Mouse (Mus musculus) stomach, embryonic 14.5 days (tissue): ENCODE measurements around the gene Dgkh. TPM values are rescaled to one million over a fixed set of nuclear protein-coding genes. Genes with fewer than 3 reads are reported as not detected.
A peak's percentile ranks its signal among the peaks of the same experiment; 100 is the strongest.

ENCODE experiments used
- ATAC-seq: fragments of 200-750 bp; cut with Nextera tagmentation; 2 replicates; pipeline ENCODE4 v1.8.0; 2017; ENCODE audit warnings: low read depth, moderate TSS enrichment; ENCODE audit not compliant: insufficient number of reproducible peaks, insufficient read depth, low FRiP score
- H3K27ac ChIP-seq: fragments of 300-500 bp; sonication (generic); 2 replicates; pipeline ENCODE4 v1.5.1; 2014; ENCODE audit warnings: mild to moderate bottlenecking, low read length, moderate library complexity, mixed read lengths
- H3K27me3 ChIP-seq: fragments of 300-500 bp; sonication (generic); 2 replicates; pipeline ENCODE4 v1.6.1; 2014; ENCODE audit warnings: low read length, control low read depth, mixed read lengths; ENCODE audit not compliant: control insufficient read depth, insufficient read depth
- H3K36me3 ChIP-seq: fragments of 300-500 bp; sonication (generic); 2 replicates; pipeline ENCODE4 v1.6.1; 2014; ENCODE audit warnings: mild to moderate bottlenecking, control low read depth, low read length, moderate library complexity, mixed read lengths; ENCODE audit not compliant: control insufficient read depth, insufficient read depth
- H3K4me1 ChIP-seq: fragments of 300-500 bp; sonication (generic); 2 replicates; pipeline ENCODE4 v1.6.1; 2014; ENCODE audit warnings: low read length, control low read depth, mixed read lengths; ENCODE audit not compliant: control insufficient read depth, insufficient read depth
- H3K4me2 ChIP-seq: fragments of 300-500 bp; sonication (generic); replicated peaks from 2 replicates; pipeline ENCODE4 v1.6.1; 2014; ENCODE audit warnings: low read depth, low read length, control low read depth
- H3K4me3 ChIP-seq: fragments of 300-500 bp; sonication (generic); 2 replicates; pipeline ENCODE4 v1.5.1; 2014; ENCODE audit warnings: low read depth, low read length, control low read depth
- H3K9ac ChIP-seq: fragments of 300-500 bp; sonication (generic); replicated peaks from 2 replicates; pipeline ENCODE4 v1.6.1; 2014; ENCODE audit warnings: low read depth, mild to moderate bottlenecking, control low read depth, low read length, moderate library complexity, mixed read lengths
- H3K9me3 ChIP-seq: fragments of 300-500 bp; sonication (generic); 2 replicates; pipeline ENCODE4 v1.6.1; 2016; ENCODE audit warnings: low read depth, low read length, control low read depth; ENCODE audit not compliant: control insufficient read depth
- WGBS: fragments of 180-500 bp; shearing (Covaris S2); extraction: QIAGEN DNeasy Blood & Tissue Kit; methylation state at CpG from one replicate; pipeline ENCODE4 v1.1.7; 2014; 5-methylcytosine and 5-hydroxymethylcytosine counted together
- polyA plus RNA-seq: library from polyadenylated mRNA; unstranded; fragments of >200 nt; fragmentation: Nextera tagmentation; extraction: Ambion mirVana; gene quantifications from 2 replicates; pipeline ENCODE4 v1.2.1, GENCODE M21; 2014

The Dgkh gene
- polyA plus RNA-seq, 1 experiment from 2014 or later = 2.7 TPM

- no peak overlapping the region for H3K9ac ChIP-seq
- no peaks in the 10 kb centered on the region for H3K27me3 ChIP-seq
- no peak overlapping the region for H3K4me3 ChIP-seq
- no peak overlapping the region for H3K27ac ChIP-seq
- H3K4me2 ChIP-seq = no peak overlapping the region
- no peaks in the 10 kb centered on the region for H3K9me3 ChIP-seq
- no peak for ATAC-seq
- WGBS = 84% methylated on average over 1 of the region's 1 CpGs
- 0 out of 2 replicates have a peak, but pooled peaks cover 6% of the 10 kb centered on the region for H3K4me1 ChIP-seq
- H3K36me3 ChIP-seq = no peaks in the 10 kb centered on the region
Observed at GRCm38 (mm10) chr14:78539821-78540220, 192.8 kb downstream of the Dgkh start.

GRCm38 (mm10) chr14:78538572-78539320 lies 193.8 kb downstream of the Dgkh start:
- Histone ChIP-seq H3K9me3 (no peaks in the 10 kb centered on the region), H3K9ac (no peak overlapping the region), H3K4me2 (no peak overlapping the region), H3K27me3 (no peaks in the 10 kb centered on the region), H3K36me3 (no peaks in the 10 kb centered on the region), H3K27ac (peak overlapping the region; percentile 34; the same call in 1 of the 2 replicates), H3K4me3 (no peak overlapping the region), H3K4me1 (0 out of 2 replicates have a peak, but pooled peaks cover 6% of the 10 kb centered on the region)
- ATAC-seq = no peak
- 31% methylated on average over 5 of the region's 5 CpGs for WGBS

- no peaks in the 10 kb centered on the region for H3K27me3 ChIP-seq
- no peak overlapping the region for H3K9ac ChIP-seq
- H3K9me3 ChIP-seq = no peaks in the 10 kb centered on the region
- peak overlapping the region; percentile 74; the same call in 1 of the 2 replicates for H3K27ac ChIP-seq
- peak overlapping the region; percentile 60; the same call in 1 of the 2 replicates for H3K4me2 ChIP-seq
- H3K4me1 ChIP-seq = 0 out of 2 replicates have a peak, but pooled peaks cover 6% of the 10 kb centered on the region
- H3K4me3 ChIP-seq = peak overlapping the region; percentile 75; the same call in 1 of the 2 replicates
- no peaks in the 10 kb centered on the region for H3K36me3 ChIP-seq
- no peak for ATAC-seq
- 35% methylated on average over 6 of the region's 6 CpGs for WGBS
Observed at GRCm38 (mm10) chr14:78537551-78537950, 195.0 kb downstream of the Dgkh start.

- no peaks in the 10 kb centered on the region for H3K27me3 ChIP-seq
- H3K36me3 ChIP-seq = no peaks in the 10 kb centered on the region
- peak within 1 kb of the TSS; percentile 87 for H3K9ac ChIP-seq
- peak within 1 kb of the TSS; percentile 75 for H3K4me3 ChIP-seq
- under 1% methylated on average over 79 of the region's 82 CpGs for WGBS
- peak within 1 kb of the TSS; percentile 60 for H3K4me2 ChIP-seq
- 0 out of 2 replicates have a peak, but pooled peaks cover 9% of the 10 kb centered on the region for H3K4me1 ChIP-seq
- ATAC-seq = peak; percentile 95
- no peaks in the 10 kb centered on the region for H3K9me3 ChIP-seq
- H3K27ac ChIP-seq = peak within 1 kb of the TSS; percentile 78; the same call in 1 of the 2 replicates
Observed at GRCm38 (mm10) chr14:78536281-78537165, 196.1 kb downstream of the Dgkh start, which contains the start of gene Akap11. TSS of gene Akap11 (minus strand) at chr14:78536808.

GRCm38 (mm10) chr14:78535366-78535765 lies 197.2 kb downstream of the Dgkh start:
- Histone ChIP-seq H3K9ac (0 out of 2 replicates have a peak overlapping the region, but pooled peaks have one; percentile 87), H3K4me1 (0 out of 2 replicates have a peak, but pooled peaks cover 9% of the 10 kb centered on the region), H3K27me3 (no peaks in the 10 kb centered on the region), H3K4me3 (peak overlapping the region; percentile 75), H3K4me2 (peak overlapping the region; percentile 60), H3K36me3 (no peaks in the 10 kb centered on the region), H3K9me3 (no peaks in the 10 kb centered on the region), H3K27ac (no peak overlapping the region)
- WGBS = 42% methylated on average over 2 of the region's 2 CpGs
- no peak for ATAC-seq

- H3K4me1 ChIP-seq = peaks cover 12% of the 10 kb centered on the region; the same call in 1 of the 2 replicates
Observed at GRCm38 (mm10) chr14:78534651-78535050, 197.9 kb downstream of the Dgkh start.

GRCm38 (mm10) chr14:78533701-78534100 lies 198.9 kb downstream of the Dgkh start:
- peaks cover 17% of the 10 kb centered on the region for H3K4me1 ChIP-seq
- H3K4me2 ChIP-seq = no peak overlapping the region
- H3K36me3 ChIP-seq = no peaks in the 10 kb centered on the region
- WGBS = 72% methylated on average over 3 of the region's 3 CpGs
- no peak overlapping the region for H3K4me3 ChIP-seq
- no peaks in the 10 kb centered on the region for H3K27me3 ChIP-seq
- H3K9ac ChIP-seq = no peak overlapping the region
- H3K27ac ChIP-seq = no peak overlapping the region
- H3K9me3 ChIP-seq = no peaks in the 10 kb centered on the region
- ATAC-seq = no peak

More at GRCm38 (mm10) chr14:78534651-78535050, 197.9 kb downstream of the Dgkh start:
- WGBS = 95% methylated on average over 5 of the region's 5 CpGs
- Histone ChIP-seq H3K9ac (no peak overlapping the region), H3K9me3 (no peaks in the 10 kb centered on the region), H3K4me2 (no peak overlapping the region), H3K27me3 (no peaks in the 10 kb centered on the region), H3K36me3 (no peaks in the 10 kb centered on the region), H3K27ac (no peak overlapping the region), H3K4me3 (no peak overlapping the region)
- no peak for ATAC-seq

GRCm38 (mm10) chr14:78532345-78532744 lies 200.2 kb downstream of the Dgkh start:
- Histone ChIP-seq H3K27me3 (no peaks in the 10 kb centered on the region), H3K9ac (no peak overlapping the region), H3K4me2 (no peak overlapping the region), H3K4me3 (no peak overlapping the region), H3K4me1 (peaks cover 18% of the 10 kb centered on the region), H3K27ac (no peak overlapping the region), H3K36me3 (no peaks in the 10 kb centered on the region), H3K9me3 (no peaks in the 10 kb centered on the region)
- WGBS = 62% methylated on average over 6 of the region's 6 CpGs
- no peak for ATAC-seq
